9 mouse cellular contexts compared by ENCODE assay signal in genomic region chr11:80906456-80906855, GRCm38 (mm10). TPM values are rescaled to one million over a fixed set of nuclear protein-coding genes. Genes with fewer than 3 reads are reported as not detected.
DNase-seq lines count a peak whose midpoint lies in the region; ATAC-seq and TF ChIP-seq lines count a peak whose summit lies in the region.
"Had no signal": no experiment of that assay in that cellular context is flagged by ENCODE, and none has a peak within 500 bp of the region (broad histone marks: within the 10 kb centered on the region; RNA-seq: fewer than 3 reads in every experiment).

No protein-coding gene starts in this region.

- H3K4me2 ChIP-seq in liver, embryonic 12.5 days: no peak overlapping the region
- no peak overlapping the region for H3K4me2 ChIP-seq in limb, embryonic 14.5 days (replicated peaks; ENCODE audit: low read depth, low read length, severe bottlenecking)

- no peak overlapping the region for H3K4me3 ChIP-seq in liver, embryonic 12.5 days
- H3K4me3 ChIP-seq in limb, embryonic 14.5 days (replicated peaks; ENCODE audit: low read length): no peak overlapping the region

- no peak overlapping the region for H3K27ac ChIP-seq in liver, embryonic 12.5 days
- no peak overlapping the region for H3K27ac ChIP-seq in limb, embryonic 14.5 days (replicated peaks; ENCODE audit: low read depth, low read length)

- H3K27me3 ChIP-seq in liver, embryonic 12.5 days (replicated peaks): no peaks in the 10 kb centered on the region
- no peaks in the 10 kb centered on the region for H3K27me3 ChIP-seq in limb, embryonic 14.5 days (ENCODE audit: control insufficient read depth, insufficient read depth, low read length)

- TF ChIP-seq POLR2A in limb, embryonic 14.5 days (IDR thresholded peaks at IDR 0.05; ENCODE audit: borderline replicate concordance, extremely low read depth, insufficient read depth, insufficient read length): no peak

- no peak overlapping the region for H3K9ac ChIP-seq in liver, embryonic 12.5 days
- H3K9ac ChIP-seq in limb, embryonic 14.5 days (ENCODE audit: low read depth, low read length, severe bottlenecking): no peak overlapping the region

- no peaks in the 10 kb centered on the region for H3K9me3 ChIP-seq in liver, embryonic 12.5 days (replicated peaks)
- H3K9me3 ChIP-seq in limb, embryonic 14.5 days (ENCODE audit: control insufficient read depth, low read length): no peaks in the 10 kb centered on the region

- WGBS in liver, embryonic 12.5 days (ENCODE audit: insufficient replicate concordance): 29% methylated on average over 4 of the region's 4 CpGs
- 36% methylated on average over 4 of the region's 4 CpGs for WGBS in limb, embryonic 14.5 days

- no peaks in the 10 kb centered on the region for H3K36me3 ChIP-seq in liver, embryonic 12.5 days
- no peaks in the 10 kb centered on the region for H3K36me3 ChIP-seq in limb, embryonic 14.5 days (ENCODE audit: control insufficient read depth, insufficient read depth, low read length)

- ATAC-seq in liver, embryonic 12.5 days: no peak
- no peak for ATAC-seq in limb, embryonic 14.5 days (ENCODE audit: low FRiP score, low read depth)

- peak; percentile 39 for DNase-seq in liver
- DNase-seq in adipocyte (ENCODE audit: low spot score): peak; percentile 54
- DNase-seq in cerebellum, postnatal 4 days (ENCODE audit: low spot score in 2 of 2): peak; percentile 62 to 78
- peak; percentile 5 for DNase-seq in hindlimb bud, embryonic 11.5 days (ENCODE audit: extremely low spot score, low read depth, low spot score)
- DNase-seq in limb, embryonic 14.5 days (ENCODE audit: low spot score): peak; percentile 60
- peak; percentile 76 for DNase-seq in right cerebral cortex, postnatal 14 days
- no peak for DNase-seq in T-cell, adult 2 months (ENCODE audit: low spot score)

- no peaks in the 10 kb centered on the region for H3K4me1 ChIP-seq in liver, embryonic 12.5 days
- H3K4me1 ChIP-seq in limb, embryonic 14.5 days (ENCODE audit: control insufficient read depth, insufficient read depth, low read length): no peaks in the 10 kb centered on the region

RNA-seq across cellular contexts. Expression of gene Spaca3, which starts 48.3 kb away (rescaled TPM):
- not detected in 2 replicates for polyA plus RNA-seq in liver, embryonic 12.5 days (2016; fragmentation: Nextera tagmentation; extraction: Ambion mirVana)
- polyA plus RNA-seq in limb, embryonic 14.5 days (2012; rRNA removed): not detected in 2 replicates
- polyA plus RNA-seq in limb, embryonic 14.5 days (2014; fragmentation: Nextera tagmentation; extraction: Ambion mirVana): not detected in 2 replicates
- polyA plus RNA-seq: frontal cortex, adult 2 months had no signal
